Mouse (Mus musculus) activated CD4-positive, CD25-positive, alpha-beta regulatory T cell, adult 4 months (primary cell): ENCODE results near the gene Mrpl14. TPM values are rescaled to one million over a fixed set of nuclear protein-coding genes. Genes with fewer than 3 reads are reported as not detected.

Experiments
- ATAC-seq: one replicate; pipeline ENCODE4 v1.8.0; 2017
- polyA plus RNA-seq, 2 experiments: library from polyadenylated mRNA; unstranded; fragments of 100-300 nt; shearing (Covaris generic); gene quantifications; one replicate each; pipeline ENCODE4 v1.2.1; 2017

The Mrpl14 gene
- polyA plus RNA-seq, 2 experiments from 2014 or later = 73.4 to 90.9 TPM

DNA sequence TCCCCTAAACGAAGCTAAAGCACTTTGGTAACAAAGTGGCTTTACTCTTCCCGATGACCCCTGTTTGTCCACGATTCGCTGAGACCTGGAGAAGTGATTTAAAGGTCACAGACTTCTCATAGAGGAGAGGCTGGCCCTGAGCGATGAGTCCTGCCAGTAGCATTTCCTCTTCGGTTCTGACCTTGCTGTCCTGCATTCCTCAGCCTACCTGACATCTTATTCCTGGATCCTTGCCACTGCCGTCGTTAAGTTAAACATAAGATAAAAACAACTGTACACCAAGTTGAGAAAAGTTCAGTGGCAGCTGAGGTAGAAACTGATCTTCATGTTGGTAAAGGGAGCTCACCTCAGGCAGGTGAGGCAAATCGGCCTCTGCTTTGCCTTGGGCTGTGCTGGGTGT, 3.0 kb downstream of the Mrpl14 start:
- no peak for ATAC-seq

DNA sequence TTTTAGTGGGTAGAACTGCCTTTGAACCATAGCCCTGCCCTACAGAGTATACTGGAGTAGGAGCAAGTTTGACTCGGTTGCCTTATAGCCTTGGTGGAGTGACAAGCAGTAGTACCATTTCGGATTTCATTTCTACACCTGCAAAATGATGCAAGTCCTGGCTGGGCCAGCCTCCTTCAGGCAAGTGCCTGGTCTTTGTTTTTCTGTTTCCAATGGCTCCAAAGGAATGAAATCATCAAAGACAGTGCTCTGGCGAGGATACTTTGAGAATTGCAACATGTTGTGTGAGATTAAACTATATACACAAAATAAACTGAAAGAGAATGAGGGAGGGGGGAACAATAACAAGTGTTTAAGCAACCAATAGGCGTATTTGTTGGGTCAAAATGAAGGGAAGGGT, 3.9 kb downstream of the Mrpl14 start:
- ATAC-seq = no peak

DNA sequence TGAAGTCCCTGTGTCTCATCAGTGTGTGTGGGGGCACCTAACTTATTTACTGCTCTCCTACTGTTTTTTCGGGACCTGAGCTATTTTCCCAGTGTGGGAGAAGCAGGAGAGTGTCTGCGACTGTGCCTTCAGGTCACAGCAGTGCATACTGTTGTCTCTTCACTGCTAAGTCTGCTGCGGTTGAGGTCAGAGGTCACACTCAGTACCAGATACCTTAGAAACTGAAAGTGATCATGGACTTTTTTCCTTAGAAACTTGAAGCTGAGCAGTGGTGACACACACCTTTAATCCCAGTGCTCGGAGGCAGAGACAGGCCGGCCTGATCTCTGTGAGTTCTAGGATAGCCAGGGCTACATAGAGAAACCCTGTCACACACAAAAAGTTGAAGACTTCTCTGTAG, 6.0 kb downstream of the Mrpl14 start:
- ATAC-seq = no peak

DNA sequence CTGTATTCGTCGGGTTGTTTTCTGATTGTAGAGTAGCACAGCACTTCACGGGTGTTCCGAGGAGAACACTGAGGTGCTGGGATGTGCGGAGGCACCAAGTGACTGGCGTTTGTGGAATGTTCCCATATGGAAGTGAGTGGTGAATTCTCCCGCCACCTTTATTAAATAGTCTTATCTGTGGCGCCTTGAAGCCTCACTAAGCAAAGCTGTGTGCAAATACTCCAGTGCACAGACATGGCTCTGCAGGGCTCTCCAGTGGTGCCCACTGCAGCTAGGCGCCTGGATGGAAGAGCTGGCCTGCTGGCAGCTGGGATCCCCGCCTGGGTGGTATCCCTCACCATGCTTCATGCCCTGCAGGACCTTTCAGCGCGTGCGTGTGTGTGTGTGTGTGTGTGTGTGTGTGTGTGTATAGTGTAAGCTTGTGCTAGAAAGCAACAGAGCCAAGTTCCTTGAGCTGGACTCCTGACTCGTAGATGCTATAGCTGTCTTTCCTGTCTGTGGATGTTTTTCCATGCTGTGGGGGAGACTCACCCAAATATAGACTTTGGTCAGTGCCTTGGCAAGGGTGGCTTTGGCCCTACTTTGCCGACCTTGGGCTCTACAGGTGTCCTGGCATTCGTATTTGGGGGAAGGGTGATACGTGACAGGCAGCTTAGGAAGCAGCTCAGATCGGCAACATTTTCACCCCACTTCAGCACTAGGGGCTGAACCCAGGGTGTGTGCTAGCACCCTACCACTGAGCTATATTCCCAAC, 7.9 kb downstream of the Mrpl14 start:
- no peak for ATAC-seq

DNA sequence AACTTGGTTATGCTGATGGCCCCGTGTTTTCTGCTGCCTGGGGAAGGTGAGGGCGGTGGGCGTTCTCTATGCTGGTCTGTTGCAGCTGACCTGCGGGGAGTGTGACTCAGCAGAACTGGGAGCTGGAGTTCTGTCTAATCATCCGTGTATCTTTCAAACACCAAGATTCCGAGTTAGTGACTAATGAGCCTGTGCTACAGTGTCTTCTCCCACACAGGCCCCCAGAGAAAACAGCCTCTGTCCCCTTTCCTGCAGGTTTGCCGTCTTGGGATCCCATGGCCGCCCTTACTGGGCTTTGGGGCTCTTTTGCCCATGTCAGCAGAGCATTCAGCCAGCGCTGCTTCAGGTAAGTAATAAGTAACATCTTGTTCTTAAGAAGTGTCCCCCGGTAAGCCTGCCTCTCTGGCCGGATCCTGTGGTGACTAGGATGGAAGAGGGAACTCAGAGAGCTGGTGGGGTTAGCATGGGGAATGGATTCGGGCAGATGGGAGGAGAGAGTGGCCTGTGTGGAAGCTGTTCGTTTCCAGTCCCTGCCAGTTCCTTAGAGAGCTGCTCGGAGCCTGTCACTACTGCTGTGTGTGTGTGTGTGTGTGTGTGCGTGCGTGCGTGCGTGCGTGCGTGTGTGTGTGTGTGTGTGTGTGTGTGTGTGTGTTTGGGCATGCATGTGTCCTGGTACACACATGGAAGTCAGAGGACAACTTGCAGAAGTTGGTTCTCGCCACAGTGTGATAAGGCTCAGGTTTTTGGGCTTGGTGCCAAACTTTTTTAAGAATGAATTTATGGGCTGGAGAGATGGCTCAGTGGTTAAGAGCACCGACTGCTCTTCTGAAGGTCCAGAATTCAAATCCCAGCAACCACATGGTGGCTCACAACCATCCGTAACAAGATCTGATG, 9.4 kb downstream of the Mrpl14 start:
- no peak for ATAC-seq

DNA sequence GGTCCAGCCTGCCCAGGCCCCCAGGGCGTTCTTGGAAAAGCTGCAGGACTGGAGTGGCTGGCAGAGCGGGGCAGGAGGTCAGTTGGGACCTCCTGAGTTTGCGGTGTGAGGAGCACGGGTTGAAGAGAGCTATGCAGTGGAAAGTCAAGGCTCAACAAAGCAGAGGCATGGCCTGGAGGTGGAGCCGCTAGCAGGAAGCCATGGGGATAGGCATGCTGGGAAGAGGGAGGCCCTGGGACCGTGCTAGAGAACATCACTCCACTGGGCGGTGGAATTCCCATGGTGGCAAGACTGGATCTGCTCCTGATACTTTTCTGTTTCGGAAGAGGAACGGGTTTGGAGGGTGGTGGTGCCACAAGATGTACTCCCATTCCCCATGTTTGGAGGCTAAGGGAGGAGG, 10.9 kb downstream of the Mrpl14 start:
- no peak for ATAC-seq

DNA sequence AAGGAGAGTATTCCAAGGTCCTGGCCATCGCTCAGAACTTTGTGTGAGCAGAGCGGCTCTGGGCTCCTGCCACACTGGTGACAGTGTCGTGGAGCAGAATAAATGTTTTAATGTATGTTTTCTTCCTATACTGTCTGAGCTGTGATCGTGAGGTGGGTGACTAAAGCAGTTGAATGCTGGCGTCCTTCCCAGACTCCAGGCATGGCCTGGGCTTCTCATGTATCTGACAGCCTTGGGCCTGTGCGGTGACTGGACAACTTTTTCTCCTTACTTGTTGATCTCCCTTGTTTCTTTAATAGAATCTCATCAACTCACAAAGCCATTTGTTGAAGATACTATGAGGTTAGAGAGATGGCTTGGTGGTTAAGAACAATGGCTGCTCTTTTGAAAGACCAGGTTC, 12.2 kb downstream of the Mrpl14 start:
- no peak for ATAC-seq

DNA sequence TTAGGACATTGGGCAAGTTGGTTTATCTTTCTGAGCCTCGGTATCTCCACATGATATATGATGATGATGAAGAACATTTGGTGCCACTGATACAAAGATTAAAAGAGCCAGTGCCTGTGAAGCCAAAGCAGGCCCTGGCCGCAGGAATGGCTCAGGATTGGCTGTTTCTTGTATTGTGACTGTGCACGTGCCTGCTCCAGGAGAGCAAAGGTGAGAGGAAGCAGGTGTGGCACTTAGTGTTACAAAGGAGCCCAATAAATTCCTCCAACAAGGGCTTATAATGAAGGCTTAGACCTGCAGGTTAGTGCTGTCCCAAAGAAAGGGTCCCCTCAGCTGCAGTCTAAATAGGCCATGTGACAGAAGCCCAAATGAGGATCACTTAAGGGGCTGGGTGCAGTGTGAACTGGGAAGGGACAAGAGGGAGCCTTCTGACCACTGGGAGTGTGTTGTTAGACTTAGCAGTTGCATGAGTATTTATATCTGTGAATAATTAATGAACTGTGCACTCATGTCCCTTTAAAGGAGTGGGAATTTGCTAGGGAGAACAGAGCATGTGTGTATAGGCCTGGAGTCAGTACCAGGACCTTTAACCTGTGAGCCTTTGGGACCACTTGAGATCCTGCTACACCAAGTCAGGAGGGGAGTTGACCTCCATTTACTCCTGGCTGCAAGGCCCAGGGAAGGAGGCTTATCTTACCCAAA, 13.1 kb downstream of the Mrpl14 start:
- ATAC-seq = no peak

DNA sequence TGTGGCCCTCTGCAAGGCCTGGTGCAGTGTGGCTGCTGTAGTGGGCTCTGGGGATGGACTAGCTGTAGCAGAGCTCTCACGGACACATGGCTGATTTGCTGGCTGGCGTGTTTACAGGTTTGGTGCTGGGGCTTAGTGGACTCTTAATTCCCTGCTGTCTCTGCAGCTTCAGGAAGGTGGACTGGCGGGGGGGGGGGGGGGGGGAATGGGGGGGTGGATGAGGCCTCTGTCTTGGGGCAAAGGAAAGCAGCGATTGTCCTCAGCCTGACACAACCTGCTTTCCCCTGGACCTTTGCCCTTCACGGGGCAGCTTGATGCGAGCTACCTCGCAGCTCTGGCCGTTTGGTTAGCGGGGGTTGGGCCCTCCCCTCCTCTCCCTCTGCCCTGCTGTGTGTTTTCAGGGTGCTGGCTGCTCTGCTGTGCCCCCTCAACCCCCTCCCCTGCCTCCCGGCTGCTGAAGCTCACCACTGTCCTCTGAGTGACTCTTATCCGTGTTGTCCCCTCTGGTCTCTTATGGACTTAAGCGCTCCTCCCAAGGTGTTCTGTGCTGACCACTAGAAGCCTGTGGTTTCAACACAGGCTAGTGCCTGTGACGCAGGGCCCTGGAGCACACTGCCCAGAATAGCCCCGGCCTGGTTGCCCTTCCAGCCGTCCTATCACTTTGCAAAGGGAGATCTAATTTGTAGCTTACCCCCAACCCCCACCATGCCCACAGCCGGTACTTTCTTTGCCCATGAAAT, 14.5 kb downstream of the Mrpl14 start:
- ATAC-seq = no peak

DNA sequence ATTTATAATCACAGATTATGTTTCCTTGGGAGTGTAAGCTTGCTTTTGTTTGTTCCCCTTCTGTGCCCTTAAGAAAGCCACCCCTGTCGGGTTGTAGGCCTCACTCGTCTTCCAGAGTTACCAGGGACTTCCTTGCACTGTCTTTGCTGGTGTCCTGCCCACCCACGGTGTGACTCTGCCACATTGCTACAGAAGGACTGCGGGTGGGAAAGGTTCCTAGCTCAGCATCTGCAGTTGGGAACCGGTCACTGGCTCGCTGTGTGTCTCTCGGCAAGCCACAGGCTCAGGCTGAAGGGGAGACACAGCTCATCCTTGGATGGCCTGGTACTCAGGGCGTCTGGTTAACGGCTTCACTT, 15.1 kb downstream of the Mrpl14 start:
- ATAC-seq = no peak

DNA sequence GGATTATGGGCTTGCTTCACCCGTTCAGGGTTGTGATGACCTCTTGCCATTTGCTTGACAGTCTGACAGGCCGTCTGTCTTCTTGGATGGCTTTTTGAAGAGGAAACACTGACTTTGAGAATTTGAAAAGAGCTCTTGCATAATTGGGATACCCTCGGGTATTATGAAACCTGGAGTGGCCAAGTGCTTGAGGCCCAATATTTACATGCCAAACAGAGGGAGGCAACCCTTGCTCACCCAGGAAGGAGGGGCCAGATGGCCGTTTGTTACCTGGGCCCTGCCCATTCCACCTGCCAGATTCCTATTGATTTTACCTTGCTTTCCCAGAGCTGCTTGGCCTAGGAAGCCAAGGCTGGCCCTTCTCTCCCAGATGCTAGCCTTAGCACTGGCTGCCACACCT, 16.1 kb downstream of the Mrpl14 start:
- ATAC-seq = no peak

DNA sequence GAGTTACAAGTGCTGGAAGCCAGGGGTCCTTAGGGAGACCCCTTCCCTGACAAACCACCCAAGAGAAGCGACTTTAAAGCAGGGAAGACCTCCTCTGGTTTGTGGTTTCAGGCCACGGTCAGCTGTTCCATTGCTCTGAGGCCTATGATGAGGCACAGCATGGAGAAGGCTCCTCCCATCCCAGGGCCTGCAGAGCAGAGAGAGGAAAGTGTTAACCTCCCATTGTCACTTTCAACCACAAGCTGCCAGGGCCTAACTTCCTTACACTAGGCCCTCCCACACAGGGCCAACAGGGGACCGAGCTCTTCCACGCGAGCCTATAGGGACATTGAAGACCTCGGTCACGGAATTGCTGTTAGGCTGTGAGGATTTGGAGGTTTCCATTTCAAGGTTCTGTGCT, 17.1 kb downstream of the Mrpl14 start:
- ATAC-seq = no peak

DNA sequence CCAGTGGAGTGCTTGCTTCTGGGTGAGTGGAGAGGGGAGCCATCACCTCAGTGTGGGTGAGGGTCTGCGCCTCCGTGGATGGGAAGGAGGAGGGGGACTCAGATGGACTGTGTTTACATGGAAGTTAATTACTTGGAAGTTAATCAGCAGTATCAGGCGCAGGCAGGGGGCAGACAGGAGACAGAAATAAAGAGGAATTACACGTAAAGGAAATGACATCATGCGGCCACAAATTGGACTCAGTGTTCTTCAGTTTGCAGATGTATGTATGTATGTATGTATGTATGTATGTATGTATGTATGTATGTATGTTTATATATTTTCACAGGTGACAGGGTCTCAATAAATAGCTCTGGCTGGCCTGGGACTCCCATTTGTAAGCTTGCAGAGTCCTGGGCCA, 20.7 kb downstream of the Mrpl14 start:
- ATAC-seq = no peak

DNA sequence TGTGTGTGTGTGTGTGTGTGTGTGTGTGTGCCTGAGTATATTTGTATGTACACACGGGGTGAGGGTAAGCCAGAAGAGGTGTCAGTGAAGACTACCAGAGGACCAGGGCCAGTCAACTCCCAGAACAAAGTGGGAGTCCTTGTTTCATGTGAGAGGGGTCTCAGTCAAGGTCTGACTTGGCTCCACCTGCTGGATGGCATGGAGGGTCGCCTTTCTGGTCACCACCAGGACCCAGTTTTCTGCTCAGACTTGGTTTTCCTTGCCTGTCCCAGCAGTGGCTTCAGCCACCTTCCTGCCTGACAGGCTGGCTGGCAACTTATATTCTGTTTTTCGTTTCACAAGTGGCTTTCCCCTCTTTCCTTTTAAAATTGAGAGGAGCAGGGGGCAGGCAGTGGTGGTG, 21.3 kb downstream of the Mrpl14 start:
- no peak for ATAC-seq

DNA sequence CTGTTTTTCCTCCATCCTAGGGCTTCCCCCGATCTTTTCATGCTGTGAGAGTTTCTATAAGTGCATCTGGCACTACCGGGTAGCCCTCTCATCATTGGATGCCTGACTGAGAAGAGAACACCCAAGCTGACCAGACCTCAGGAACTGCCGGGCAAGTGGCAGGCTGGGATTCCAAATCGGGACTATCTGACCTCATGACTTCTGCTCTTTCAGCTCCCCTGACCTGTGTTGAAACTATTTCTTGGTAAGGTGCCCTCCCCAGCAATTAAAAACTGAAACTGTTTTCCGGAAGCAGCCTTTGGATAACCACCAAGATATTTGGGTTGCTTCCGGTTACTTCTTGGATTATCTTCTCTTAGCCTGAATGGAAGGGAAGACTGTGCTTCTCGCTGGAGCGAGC, 22.1 kb downstream of the Mrpl14 start:
- no peak for ATAC-seq

DNA sequence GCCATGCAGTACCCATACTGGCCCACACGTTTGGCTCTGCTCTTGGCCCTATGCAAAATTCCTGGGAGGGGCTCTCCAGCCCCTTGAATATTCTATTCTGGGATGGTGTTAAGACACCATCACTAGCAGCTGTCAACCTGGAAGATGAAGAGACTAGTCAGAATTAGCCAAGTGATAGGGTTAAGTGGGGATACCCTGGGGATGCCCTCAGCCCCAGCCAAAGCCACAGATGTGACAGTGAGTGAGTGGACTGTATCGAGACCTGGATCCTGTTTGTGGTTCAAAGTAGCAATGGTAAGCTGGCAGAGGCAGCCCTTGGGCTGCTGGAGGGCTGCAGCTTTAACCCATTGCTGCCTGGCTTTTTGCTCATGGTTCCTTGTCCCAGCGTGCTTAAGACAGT, 23.7 kb downstream of the Mrpl14 start:
- no peak for ATAC-seq

DNA sequence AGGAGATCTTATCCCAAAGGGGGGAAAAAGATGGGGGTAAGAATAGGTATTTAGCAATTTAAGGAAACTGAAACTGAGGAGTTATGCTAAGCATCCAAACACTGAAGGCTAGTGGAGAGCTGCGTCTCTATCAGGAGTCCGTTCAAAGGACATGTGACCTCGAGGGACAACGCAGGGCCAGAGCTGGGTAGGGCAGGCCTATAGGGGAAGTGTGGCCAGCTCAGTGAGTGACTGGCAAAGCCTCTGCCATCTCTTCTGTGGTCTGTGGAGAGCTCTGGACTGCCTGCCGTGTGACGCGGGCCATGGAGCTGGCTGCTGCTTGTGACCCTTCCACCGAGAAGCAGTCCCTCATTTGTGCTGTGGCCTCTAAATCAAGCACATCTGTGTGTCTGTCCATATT, 24.3 kb downstream of the Mrpl14 start:
- no peak for ATAC-seq

DNA sequence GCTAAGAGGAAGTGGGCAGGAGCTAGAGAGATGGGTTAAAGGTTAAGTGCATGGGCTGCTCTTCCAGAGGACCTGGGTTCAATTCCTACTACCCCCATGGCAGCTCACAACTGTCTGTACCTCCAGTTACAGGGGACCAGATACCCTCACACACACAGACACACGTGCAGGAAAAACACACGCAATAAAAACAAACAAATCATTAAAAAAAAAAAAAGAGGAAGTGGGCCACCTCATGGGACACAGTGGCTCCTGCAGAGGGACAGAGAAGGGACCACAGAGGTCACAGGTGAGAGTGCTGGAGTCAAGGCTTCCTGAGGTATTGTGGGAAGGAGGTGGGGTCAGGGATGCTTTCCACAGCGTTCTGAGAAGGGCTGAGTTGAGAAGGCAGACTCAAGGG, 25.4 kb downstream of the Mrpl14 start:
- ATAC-seq = no peak

DNA sequence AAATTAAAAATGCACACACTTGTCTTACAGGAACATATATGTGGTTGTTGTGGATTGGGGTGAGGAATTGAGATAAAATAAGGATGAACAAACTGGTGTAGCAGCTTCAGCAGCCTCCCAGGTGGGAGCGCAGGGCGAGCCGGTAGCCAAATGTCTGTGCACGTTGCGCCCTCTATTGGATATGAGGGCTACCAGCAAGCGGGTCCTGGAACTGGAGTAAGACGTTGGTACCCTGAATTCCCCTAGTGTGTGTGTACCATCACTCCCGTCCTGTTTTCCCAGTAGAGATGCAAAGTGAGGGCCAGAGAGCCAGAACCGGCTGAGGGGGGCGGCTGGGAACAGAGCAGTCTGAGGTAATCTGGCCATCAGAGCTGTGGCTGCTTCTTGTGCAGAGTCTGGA, 32.2 kb downstream of the Mrpl14 start:
- ATAC-seq = no peak

DNA sequence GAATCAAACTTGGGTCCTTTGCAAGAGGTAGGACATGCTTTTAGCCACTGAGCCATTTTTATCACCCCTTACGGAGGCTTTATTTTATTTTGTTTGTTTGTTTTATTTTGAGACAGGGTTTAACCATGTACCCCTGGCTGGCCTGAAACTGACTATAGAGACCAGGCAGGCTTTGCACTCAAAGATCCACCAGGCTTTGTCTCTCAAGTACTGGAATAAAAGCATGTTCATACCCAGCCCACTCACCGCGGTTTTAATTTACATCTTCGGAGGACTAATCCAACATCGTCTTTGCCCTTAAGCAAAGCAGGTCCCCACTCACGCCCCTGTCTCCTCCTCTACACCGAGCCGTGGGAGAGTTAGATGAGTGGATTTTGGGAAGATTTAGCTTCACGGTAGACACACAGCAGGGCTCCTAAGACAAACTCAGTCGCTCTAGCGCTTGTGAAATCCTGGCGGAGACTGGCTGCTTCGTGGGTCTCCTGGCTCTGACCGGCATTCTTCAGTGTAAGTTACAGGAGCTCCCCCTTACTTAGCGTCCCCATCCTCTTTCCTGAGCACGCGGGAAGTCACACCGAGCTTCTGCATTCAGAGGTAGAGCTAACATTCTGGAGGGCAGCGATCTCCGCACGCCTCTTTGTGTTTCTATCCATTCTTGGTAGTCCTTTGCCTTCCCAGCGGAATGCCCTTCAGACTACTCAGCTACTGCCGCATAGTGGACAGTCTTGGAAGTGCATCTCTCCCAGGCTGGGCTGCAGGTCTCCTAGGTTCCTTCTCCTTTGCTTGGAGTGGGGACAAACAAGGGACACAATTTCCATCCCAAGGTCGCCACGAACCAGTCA, 37.8 kb downstream of the Mrpl14 start:
- ATAC-seq = no peak

DNA sequence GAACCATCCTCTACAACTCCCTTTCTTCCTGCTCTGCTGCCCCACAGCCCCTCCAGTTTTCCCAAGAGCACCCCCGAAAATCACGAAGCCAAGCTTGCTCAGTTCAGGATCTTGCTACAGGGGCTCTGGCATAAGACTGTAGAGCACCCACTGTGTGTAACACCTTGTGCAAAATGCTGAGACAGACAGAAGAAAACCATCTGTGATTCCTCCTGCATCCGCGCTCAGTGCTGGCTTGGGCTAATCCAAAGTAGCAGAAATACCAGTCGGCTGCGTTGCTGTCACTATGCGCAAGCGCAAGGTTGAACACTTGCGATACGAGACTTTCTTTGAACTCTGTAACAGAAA, 38.4 kb downstream of the Mrpl14 start:
- no peak for ATAC-seq

DNA sequence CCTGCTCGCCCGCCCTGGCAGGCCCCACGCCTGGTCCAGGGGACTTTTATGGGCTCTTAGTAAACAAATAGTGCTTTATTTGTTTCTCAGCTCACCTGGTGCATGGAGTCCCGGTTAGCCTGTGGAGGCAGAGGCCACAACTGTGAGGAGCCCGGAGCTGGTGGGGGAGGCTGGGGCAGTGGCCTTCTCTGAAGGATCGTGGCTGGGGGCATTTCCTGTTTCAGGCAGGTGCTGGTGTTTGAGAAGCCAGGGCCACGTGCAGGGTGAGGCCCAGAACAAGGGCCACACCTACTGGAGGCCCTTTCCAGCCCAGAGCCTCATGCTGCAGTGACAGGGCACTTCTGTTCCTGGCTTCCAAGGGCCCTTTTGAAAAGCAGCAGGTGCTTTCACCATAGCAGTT, 40.1 kb downstream of the Mrpl14 start:
- ATAC-seq = no peak
